Mouse (Mus musculus): ENCODE measurements around the gene Timm13.

Gene Timm13

GRCm38 (mm10) chr10:80909375-80910162 is 8.8 kb upstream of the Timm13 start:
- in situ Hi-C loops (cut with MboI; ENCODE audit: low sequenced_read_pairs): no loop called here

GRCm38 (mm10) chr10:80904709-80905108 is 3.9 kb upstream of the Timm13 start:
- in situ Hi-C loops (cut with MboI; ENCODE audit: low sequenced_read_pairs): no loop called here

GRCm38 (mm10) chr10:80904004-80904693 is 3.4 kb upstream of the Timm13 start:
- in situ Hi-C loops (cut with MboI; ENCODE audit: low sequenced_read_pairs): no loop called here

- in situ Hi-C loops (cut with MboI; ENCODE audit: low sequenced_read_pairs): no loop called here
Measured at GRCm38 (mm10) chr10:80903282-80903681, 2.5 kb upstream of the Timm13 start.

GRCm38 (mm10) chr10:80902273-80902940 is 1.6 kb upstream of the Timm13 start:
- in situ Hi-C loops (cut with MboI; ENCODE audit: low sequenced_read_pairs): no loop called here

DNA sequence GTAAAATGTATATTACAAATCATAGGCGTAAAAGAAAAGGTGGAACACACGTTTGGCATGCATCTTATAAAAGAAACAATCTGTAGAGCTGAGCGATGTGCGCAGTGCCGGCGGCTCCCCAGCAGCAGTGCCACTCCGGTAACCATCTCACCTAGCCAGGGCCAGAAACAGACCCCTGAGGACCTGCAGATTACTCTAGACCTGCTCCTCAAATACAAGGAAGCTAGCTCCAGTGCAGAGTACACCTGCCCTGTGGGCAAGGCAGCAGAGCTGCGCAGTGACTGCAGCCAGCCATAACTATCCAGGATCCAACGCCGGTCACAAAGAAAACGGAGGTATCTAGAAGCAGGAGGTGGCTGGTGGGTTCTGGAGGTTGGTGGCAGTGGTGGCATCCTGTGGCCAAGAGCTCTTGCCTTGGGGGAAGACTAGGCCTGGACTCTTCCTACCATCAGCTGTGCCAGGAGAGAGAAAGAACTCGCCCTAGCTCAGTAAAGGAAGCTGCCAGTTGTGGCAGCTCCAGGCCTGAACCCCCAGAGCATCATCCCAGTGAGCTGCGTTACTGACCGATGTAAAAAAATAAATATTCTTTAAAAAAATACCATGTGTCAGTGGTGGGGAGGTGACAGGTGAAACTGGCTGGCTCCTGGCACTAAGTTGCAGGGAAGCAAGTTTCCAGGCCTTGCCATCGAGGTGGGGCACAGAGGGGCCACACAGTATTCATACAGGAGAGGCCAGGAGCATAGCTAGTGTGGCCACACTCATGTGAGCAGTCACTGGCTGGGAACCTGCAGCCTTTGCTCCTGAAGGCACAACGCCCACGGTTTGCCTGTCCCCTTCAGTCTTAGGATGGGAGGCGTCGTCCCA is 872 bp upstream of the Timm13 start:
- in situ Hi-C loops (cut with MboI; ENCODE audit: low sequenced_read_pairs): no loop called here

DNA sequence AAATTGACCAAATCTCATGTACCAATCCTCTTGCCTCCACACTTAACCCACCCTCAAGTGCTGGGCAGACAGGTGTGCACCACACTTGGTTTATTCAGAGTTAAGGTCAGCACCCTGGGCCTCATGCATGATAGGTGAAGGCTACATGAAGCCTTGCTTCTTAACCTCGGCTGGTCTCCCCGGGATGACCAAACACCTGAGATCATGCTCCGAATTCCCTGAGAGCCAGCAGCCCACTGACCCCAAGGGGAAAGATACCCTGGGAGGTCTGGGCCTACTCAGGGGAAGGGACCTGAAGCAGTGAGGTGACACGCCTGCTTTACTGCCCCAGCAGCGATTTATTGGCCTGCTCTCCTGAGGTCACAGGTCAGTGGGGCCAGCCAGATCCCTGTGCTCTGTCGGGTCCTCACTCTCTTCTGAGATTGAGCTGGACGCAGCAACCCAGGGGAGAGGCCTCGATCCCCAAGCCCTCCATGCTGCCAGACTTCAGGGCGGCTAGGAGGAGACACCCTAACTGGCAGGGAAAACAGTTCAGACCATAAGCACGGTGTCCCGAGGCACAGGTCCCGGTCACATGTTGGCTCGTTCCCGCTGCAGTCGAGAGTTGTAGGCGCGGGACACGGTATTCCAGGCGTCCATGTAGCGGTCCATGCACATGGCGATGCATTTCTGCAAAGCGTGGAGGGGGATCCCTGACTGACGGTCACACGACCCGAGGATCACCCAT is 1.0 kb downstream of the Timm13 start:
- in situ Hi-C loops (cut with MboI; ENCODE audit: low sequenced_read_pairs): no loop called here

- in situ Hi-C loops (cut with MboI; ENCODE audit: low sequenced_read_pairs): no loop called here
Measured at GRCm38 (mm10) chr10:80899074-80899473, 1.7 kb downstream of the Timm13 start.

- in situ Hi-C loops (cut with MboI; ENCODE audit: low sequenced_read_pairs): no loop called here
Measured at GRCm38 (mm10) chr10:80897861-80898510, 2.8 kb downstream of the Timm13 start.

DNA sequence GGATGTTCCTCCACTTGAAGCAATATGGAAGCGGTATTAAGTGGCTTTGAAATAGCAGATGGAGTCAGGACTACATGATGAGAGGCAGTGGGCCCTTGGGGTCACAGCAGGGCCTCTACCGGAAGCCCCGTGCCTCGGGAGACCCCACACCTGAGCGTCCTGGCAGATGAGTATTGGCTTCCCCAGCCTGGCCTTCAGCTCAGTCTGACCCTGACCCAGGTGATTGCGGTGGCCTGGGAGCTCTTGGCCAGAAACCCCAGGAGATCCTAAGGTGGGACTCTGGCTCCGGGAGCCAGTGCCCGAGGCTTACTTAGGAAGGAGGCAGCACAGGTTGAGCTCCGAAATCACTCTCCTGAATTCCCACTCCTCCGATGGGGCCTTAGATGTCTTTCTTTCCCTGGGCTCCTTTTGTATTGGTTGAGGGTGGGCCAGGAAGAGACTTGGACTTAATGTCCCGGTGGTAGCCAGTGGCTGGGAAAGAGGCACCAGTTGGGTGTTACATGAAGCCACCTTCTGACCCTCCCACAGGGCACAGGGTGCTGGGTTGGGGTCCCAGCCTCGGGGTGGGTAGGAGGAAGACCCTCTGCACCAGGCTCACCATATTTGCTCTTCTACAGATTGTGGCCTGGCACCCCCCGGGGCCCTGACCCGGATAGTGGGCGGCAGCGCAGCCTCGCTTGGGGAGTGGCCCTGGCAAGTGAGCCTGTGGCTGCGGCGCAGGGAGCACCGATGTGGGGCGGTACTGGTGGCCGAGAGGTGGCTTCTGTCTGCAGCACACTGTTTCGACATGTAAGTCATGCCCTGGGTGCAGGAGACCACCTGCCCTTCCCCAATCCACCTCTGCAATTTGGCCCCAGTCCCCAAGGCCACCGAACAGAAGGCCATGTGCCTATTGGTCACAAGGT is 3.9 kb downstream of the Timm13 start:
- in situ Hi-C loops (cut with MboI; ENCODE audit: low sequenced_read_pairs): no loop called here

DNA sequence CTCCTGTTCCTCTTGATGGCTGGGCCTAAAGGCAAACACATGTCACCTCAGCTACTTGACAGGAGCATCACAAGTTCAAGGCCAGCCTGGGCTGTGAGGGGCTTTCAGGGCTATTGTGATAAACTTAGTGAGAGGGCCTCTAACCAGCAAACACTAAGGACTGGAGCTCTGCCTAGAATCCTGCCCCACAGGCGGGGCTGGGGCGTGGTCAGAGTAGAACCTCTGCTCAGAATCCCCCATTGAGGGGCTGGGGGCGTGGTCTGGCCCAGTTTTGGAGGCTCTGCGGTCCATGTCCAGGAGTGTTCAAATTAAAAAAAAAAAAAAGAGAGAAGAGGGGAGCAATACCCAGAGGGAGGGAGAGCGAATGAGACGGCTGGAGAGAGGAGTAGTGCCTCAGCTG is 5.1 kb downstream of the Timm13 start:
- in situ Hi-C loops (cut with MboI; ENCODE audit: low sequenced_read_pairs): no loop called here

DNA sequence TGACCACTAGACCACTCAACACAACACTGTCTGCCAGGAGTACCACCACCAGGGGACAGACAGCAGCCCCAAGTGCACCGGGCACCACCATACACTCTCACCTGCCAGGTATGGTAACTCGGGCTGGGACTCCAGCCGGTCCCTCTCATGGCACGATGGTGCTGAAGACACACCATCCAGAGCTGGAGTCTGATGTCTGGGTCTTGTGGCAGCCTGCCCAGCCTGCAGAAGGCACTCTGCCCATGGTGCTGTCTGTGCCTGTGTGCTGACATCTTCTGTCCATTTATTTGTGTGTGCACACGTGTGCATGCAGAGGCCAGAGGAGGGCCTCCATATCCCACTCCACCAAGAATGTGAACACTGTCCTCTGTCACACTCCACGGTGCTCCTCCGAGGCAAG is 5.7 kb downstream of the Timm13 start:
- in situ Hi-C loops (cut with MboI; ENCODE audit: low sequenced_read_pairs): no loop called here

DNA sequence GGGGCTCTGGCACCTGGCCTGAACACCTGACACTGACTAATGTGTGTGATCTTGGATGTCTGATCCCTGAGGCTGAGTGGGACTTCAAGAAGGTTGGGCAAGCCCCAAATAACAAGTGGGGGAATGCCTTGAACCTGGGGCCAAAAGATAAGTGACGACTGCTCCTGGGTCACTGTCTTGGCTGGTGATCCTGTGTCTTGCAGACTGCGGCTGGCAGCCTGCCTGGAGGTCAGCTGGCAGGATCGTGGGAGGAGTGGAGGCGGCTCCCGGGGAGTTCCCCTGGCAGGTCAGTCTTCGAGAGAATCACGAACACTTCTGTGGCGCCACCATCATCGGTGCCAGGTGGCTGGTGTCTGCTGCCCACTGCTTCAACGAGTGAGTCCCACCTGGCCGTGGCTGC is 13.6 kb downstream of the Timm13 start:
- in situ Hi-C loops (cut with MboI; ENCODE audit: low sequenced_read_pairs): no loop called here

GRCm38 (mm10) chr10:80881301-80881700 is 19.5 kb downstream of the Timm13 start:
- in situ Hi-C loops (cut with MboI; ENCODE audit: low sequenced_read_pairs): no loop called here

DNA sequence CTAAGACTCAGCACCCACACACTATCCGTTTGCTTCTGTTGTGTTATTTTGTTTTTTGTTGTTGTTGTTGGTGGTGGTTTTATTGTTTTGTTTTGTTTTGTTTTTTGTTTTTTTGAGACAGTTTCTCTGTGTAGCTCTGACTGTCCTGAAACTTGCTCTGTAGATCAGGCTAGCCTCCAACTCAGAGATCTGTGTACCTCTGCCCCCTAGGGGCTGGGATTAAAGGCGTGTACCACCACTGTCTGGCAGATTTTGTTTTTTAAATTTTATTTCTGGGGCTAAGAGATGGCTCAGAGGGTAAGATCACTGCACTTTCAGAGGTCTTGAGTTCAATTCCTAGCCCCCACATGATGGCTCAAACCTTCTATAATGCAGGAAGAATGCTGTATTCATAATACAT is 19.9 kb downstream of the Timm13 start:
- in situ Hi-C loops (cut with MboI; ENCODE audit: low sequenced_read_pairs): no loop called here

- in situ Hi-C loops (cut with MboI; ENCODE audit: low sequenced_read_pairs): no loop called here
Measured at GRCm38 (mm10) chr10:80880131-80880641, 20.6 kb downstream of the Timm13 start.

- in situ Hi-C loops (cut with MboI; ENCODE audit: low sequenced_read_pairs): loop anchor here (5.0 kb wide), 1 partner anchor 116 kb away; no protein-coding TSS in a partner anchor
Measured at GRCm38 (mm10) chr10:80876594-80876993, 24.2 kb downstream of the Timm13 start.

GRCm38 (mm10) chr10:80876028-80876427 is 24.7 kb downstream of the Timm13 start:
- in situ Hi-C loops (cut with MboI; ENCODE audit: low sequenced_read_pairs): loop anchor here (5.0 kb wide), 1 partner anchor 116 kb away; no protein-coding TSS in a partner anchor

All from CH12F3 (cell line).